Mouse (Mus musculus) bone marrow, adult 2 months (tissue): ENCODE measurements around the gene Cacng7.

ENCODE experiments used
- CTCF ChIP-seq: fragments of 200-500 bp; IDR thresholded peaks from 2 replicates; pipeline ENCODE4 v1.5.1; 2011; ENCODE audit warnings: low read length, control low read depth; ENCODE audit not compliant: control insufficient read depth, insufficient read depth
- POLR2A ChIP-seq: fragments of 200-500 bp; IDR thresholded peaks from 2 replicates; pipeline ENCODE4 v1.6.1; 2011; ENCODE audit warnings: low read depth, mild to moderate bottlenecking, control low read depth, low read length, borderline replicate concordance; ENCODE audit not compliant: control insufficient read depth

GRCm38 (mm10) chr7:3314121-3314520 lies 18.6 kb upstream of the Cacng7 start:
- TF ChIP-seq POLR2A: no peak
- TF ChIP-seq CTCF: no peak
